Mouse (Mus musculus) forebrain, postnatal 0 days (tissue): ENCODE measurements at regions not wholly inside any gene's neighbourhood (a gene's known extent, or its start where the extent isn't known, plus 50 kb on each side); places are given as distances from the start of the nearest gene placed in this dataset.

Experiments
- ATAC-seq: fragments of 200-750 bp; cut with Nextera tagmentation; 2 replicates; pipeline ENCODE4 v1.8.0; 2017; ENCODE audit warnings: mild to moderate bottlenecking, moderate library complexity
- DNase-seq: peaks from one replicate; pipeline ENCODE4 v3.0.0-alpha.2; 2015
- H3K27ac ChIP-seq: fragments of 300-500 bp; sonication (generic); 2 replicates; pipeline ENCODE4 v1.5.1; 2014; ENCODE audit warnings: low read depth, mild to moderate bottlenecking, antibody characterized with exemption, low read length, moderate library complexity, mixed read lengths
- H3K27me3 ChIP-seq: fragments of 300-500 bp; sonication (generic); 2 replicates; pipeline ENCODE4 v1.6.1; 2014; ENCODE audit warnings: mild to moderate bottlenecking, low read length, mixed read lengths; ENCODE audit not compliant: insufficient read depth
- H3K36me3 ChIP-seq: fragments of 300-500 bp; sonication (generic); 2 replicates; pipeline ENCODE4 v1.6.1; 2014; ENCODE audit warnings: mild to moderate bottlenecking, moderate library complexity; ENCODE audit not compliant: insufficient read depth
- H3K4me1 ChIP-seq: fragments of 300-500 bp; sonication (generic); 2 replicates; pipeline ENCODE4 v1.6.1; 2014; ENCODE audit warnings: antibody characterized with exemption; ENCODE audit not compliant: insufficient read depth
- H3K4me2 ChIP-seq: fragments of 300-500 bp; sonication (generic); 2 replicates; pipeline ENCODE4 v1.6.1; 2014; ENCODE audit warnings: low read depth, mild to moderate bottlenecking, moderate library complexity
- H3K4me3 ChIP-seq: fragments of 300-500 bp; sonication (generic); 2 replicates; pipeline ENCODE4 v1.5.1; 2014; ENCODE audit warnings: low read depth, low read length, mixed read lengths
- H3K9ac ChIP-seq: fragments of 300-500 bp; sonication (generic); 2 replicates; pipeline ENCODE4 v1.6.1; 2014; ENCODE audit warnings: mild to moderate bottlenecking
- H3K9me3 ChIP-seq: fragments of 300-500 bp; sonication (generic); 2 replicates; pipeline ENCODE4 v1.6.1; 2016; ENCODE audit warnings: low read length
- CTCF ChIP-seq: sonication (generic); IDR thresholded peaks from 2 replicates; pipeline ENCODE4 v1.5.1; 2016; ENCODE audit warnings: antibody characterized with exemption, control low read depth, low read depth
- WGBS: fragments of 180-500 bp; shearing (Covaris S2); extraction: QIAGEN DNeasy Blood & Tissue Kit; methylation state at CpG from one replicate; pipeline ENCODE4 v1.1.7; 2014; 5-methylcytosine and 5-hydroxymethylcytosine counted together

DNA sequence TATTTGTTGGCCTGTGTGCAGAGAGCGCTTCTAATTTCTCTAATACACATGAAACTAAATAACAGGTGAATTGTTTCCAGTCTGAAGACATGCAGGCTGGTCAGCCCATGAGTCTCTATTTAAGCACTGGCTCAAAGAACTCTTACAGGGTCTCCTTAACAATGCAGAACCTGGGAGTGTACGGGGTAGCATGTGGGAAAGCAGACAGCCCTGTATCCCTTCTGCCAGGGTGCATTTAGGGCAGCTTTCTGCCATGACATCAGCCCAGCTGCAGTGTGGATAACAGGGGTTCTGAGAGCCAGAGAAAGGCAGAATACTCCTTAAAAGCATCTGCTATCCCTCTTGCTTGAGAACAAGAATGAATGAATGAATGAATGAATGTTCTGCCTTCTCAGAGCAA lies 164.7 kb downstream of the Grb14 start:
- no peak for ATAC-seq

GRCm38 (mm10) chr2:64853918-64854317 lies 170.9 kb downstream of the Grb14 start:
- H3K9ac ChIP-seq = no peak overlapping the region
- peak; percentile 92 for TF ChIP-seq CTCF
- H3K27me3 ChIP-seq = no peaks in the 10 kb centered on the region
- no peak; the same call in 1 of the 2 replicates for ATAC-seq
- H3K4me1 ChIP-seq = no peaks in the 10 kb centered on the region
- no peaks in the 10 kb centered on the region for H3K36me3 ChIP-seq
- peak; percentile 94 for DNase-seq
- H3K9me3 ChIP-seq = no peaks in the 10 kb centered on the region
- no peak overlapping the region for H3K27ac ChIP-seq
- WGBS = 11% methylated on average over 7 of the region's 7 CpGs
- H3K4me3 ChIP-seq = no peak overlapping the region
- peak overlapping the region; percentile 29 for H3K4me2 ChIP-seq

More for the DNA sequence above, 164.7 kb downstream of the Grb14 start:
- no peak for TF ChIP-seq CTCF
- Histone ChIP-seq H3K9ac (no peak overlapping the region), H3K27me3 (no peaks in the 10 kb centered on the region), H3K36me3 (no peaks in the 10 kb centered on the region), H3K4me1 (no peaks in the 10 kb centered on the region), H3K4me2 (no peak overlapping the region), H3K9me3 (no peaks in the 10 kb centered on the region), H3K27ac (no peak overlapping the region), H3K4me3 (no peak overlapping the region)
- no peak for DNase-seq
- WGBS = 38% methylated on average over 2 of the region's 2 CpGs

DNA sequence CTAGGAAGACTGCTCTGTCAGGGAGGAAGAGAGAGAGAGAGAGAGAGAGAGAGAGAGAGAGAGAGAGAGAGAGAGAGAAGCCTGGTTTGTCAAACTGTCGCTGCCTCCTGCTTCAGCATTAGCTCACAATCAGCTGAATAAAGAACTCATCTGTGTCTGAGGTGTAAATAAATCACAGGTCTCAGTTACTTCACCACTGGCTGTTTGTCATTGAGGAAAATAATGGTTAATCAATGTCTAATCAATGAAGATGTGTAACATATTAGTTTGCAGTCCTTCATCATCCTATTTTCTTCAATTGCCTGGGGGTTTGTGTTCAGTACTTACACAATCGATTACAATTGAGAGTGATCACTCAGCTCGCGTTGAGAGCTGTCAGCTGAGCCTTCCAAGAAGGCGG lies 171.9 kb downstream of the Grb14 start:
- WGBS = 45% methylated on average over 5 of the region's 5 CpGs
- no peaks in the 10 kb centered on the region for H3K27me3 ChIP-seq
- no peak for ATAC-seq
- no peaks in the 10 kb centered on the region for H3K36me3 ChIP-seq
- H3K4me1 ChIP-seq = no peaks in the 10 kb centered on the region
- no peak overlapping the region for H3K4me3 ChIP-seq
- H3K4me2 ChIP-seq = no peak overlapping the region
- TF ChIP-seq CTCF = no peak
- DNase-seq = no peak
- H3K27ac ChIP-seq = no peak overlapping the region
- H3K9ac ChIP-seq = no peak overlapping the region
- H3K9me3 ChIP-seq = no peaks in the 10 kb centered on the region

DNA sequence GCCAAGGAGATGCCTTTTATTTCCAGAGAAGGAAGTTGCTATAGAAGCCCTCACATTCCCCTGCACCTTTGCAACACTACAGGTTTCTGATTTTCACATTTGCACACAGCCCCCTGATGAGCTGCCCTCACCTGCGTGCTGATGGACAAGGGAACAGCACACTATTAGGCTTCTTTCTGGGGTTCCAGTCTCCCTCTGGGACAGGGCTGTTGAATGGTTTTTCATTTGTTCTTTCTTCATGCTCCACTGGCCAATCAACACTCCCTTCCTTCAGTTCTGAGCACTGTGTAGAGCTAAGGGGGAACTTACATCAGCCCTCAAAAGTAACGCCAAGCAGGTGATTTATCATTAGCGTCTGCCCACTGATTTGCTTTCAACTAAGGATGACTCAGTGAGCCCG lies 173.7 kb downstream of the Grb14 start:
- no peak for TF ChIP-seq CTCF
- DNase-seq (no peak), ATAC-seq (no peak)
- Histone ChIP-seq H3K9me3 (no peaks in the 10 kb centered on the region), H3K27ac (no peak overlapping the region), H3K36me3 (no peaks in the 10 kb centered on the region), H3K9ac (no peak overlapping the region), H3K4me1 (no peaks in the 10 kb centered on the region), H3K4me2 (no peak overlapping the region), H3K4me3 (no peak overlapping the region), H3K27me3 (no peaks in the 10 kb centered on the region)
- WGBS = 32% methylated on average over 4 of the region's 4 CpGs

DNA sequence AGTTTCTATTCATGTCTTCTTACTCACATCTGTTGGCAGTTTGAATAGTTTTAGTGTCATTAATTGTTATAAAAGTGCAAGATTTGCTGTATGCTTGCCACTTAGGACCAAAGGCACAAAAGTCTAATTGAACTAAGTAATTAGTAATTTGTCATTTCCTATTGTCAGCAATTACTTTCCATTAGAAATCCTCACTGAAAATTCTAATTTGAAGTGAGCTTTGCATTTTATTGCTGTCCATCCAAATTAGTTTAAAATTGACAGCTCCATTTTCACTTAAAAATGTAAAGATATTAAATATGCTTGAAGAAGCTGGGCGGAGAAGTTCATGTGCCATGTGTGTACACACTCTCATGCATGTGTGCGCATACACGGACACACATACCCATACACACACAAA lies 174.1 kb downstream of the Grb14 start:
- Histone ChIP-seq H3K36me3 (no peaks in the 10 kb centered on the region), H3K9ac (no peak overlapping the region), H3K4me2 (no peak overlapping the region), H3K4me1 (no peaks in the 10 kb centered on the region), H3K9me3 (no peaks in the 10 kb centered on the region), H3K27me3 (no peaks in the 10 kb centered on the region), H3K27ac (no peak overlapping the region), H3K4me3 (no peak overlapping the region)
- WGBS = 84% methylated on average over 3 of the region's 3 CpGs
- DNase-seq (no peak), ATAC-seq (no peak)
- no peak for TF ChIP-seq CTCF

GRCm38 (mm10) chr2:64824494-64824893 lies 200.3 kb downstream of the Grb14 start:
- Histone ChIP-seq H3K27me3 (no peaks in the 10 kb centered on the region), H3K9me3 (no peaks in the 10 kb centered on the region), H3K27ac (no peak overlapping the region), H3K4me3 (no peak overlapping the region), H3K36me3 (no peaks in the 10 kb centered on the region), H3K4me1 (no peaks in the 10 kb centered on the region), H3K4me2 (no peak overlapping the region), H3K9ac (no peak overlapping the region)
- ATAC-seq (no peak), DNase-seq (no peak)
- peak; percentile 15 for TF ChIP-seq CTCF
- 74% methylated on average over 9 of the region's 9 CpGs for WGBS

- Histone ChIP-seq H3K27ac (no peak overlapping the region), H3K4me1 (no peaks in the 10 kb centered on the region), H3K9me3 (no peaks in the 10 kb centered on the region), H3K27me3 (no peaks in the 10 kb centered on the region), H3K4me3 (no peak overlapping the region), H3K4me2 (no peak overlapping the region), H3K36me3 (no peaks in the 10 kb centered on the region), H3K9ac (no peak overlapping the region)
- ATAC-seq (no peak), DNase-seq (no peak)
- 14% methylated on average over 7 of the region's 7 CpGs for WGBS
- no peak for TF ChIP-seq CTCF
These were observed 200.9 kb downstream of the Grb14 start for GRCm38 (mm10) chr2:64823905-64824304.

- no peaks in the 10 kb centered on the region for H3K27me3 ChIP-seq
- H3K9ac ChIP-seq = no peak overlapping the region
- H3K4me2 ChIP-seq = no peak overlapping the region
- H3K36me3 ChIP-seq = no peaks in the 10 kb centered on the region
- no peak for TF ChIP-seq CTCF
- H3K4me3 ChIP-seq = no peak overlapping the region
- no peak for ATAC-seq
- no peaks in the 10 kb centered on the region for H3K4me1 ChIP-seq
- H3K9me3 ChIP-seq = no peaks in the 10 kb centered on the region
- no peak for DNase-seq
- no peak overlapping the region for H3K27ac ChIP-seq
- 36% methylated on average over 6 of the region's 6 CpGs for WGBS
These were observed 201.7 kb downstream of the Grb14 start for GRCm38 (mm10) chr2:64823074-64823473.
